Mouse (Mus musculus) embryo, embryonic 11.5 days (tissue): ENCODE results near the gene Akna.

Experiments used
- DNase-seq: peaks from one replicate; pipeline ENCODE4 v3.0.0-alpha.2; 2012; ENCODE audit warnings: low read depth, low spot score

Akna gene

GRCm38 (mm10) chr4:63384262-63384661 lies 18.9 kb downstream of the Akna start:
- DNase-seq: no peak

GRCm38 (mm10) chr4:63383474-63383873 lies 19.7 kb downstream of the Akna start:
- no peak for DNase-seq

DNA sequence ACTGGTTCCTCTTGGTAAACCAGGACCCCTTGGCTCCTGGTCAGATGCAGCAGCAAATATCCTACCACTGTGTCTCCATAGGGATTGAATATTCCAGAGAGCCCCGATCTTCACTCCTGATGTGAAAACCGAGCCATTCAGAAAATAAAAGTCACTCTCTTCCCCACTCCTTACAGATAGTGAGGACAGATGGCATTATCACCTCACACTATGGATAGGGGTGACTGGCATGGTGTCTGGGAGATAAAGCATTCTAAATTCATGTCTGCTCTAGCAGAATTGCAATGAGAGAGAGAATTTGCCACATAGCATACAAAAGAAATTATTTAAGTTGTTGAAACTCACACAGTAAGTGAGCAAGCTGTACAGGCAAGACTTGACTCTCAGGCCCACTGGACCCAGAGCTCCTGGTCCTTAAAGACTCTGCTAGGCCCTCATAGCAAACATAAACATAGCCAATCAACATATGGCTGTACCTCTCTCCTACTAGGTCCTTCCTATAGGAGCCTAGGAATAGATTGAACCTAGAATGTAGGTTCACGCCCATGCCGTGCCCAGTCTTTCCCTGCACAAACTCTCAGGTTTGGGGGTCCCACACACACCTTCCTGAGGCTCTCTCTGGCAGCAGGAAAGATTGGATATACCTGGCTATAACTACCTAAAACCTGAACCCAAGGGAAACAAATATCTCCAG lies 20.3 kb downstream of the Akna start:
- no peak for DNase-seq

GRCm38 (mm10) chr4:63377483-63377882 lies 25.7 kb downstream of the Akna start:
- no peak for DNase-seq

DNA sequence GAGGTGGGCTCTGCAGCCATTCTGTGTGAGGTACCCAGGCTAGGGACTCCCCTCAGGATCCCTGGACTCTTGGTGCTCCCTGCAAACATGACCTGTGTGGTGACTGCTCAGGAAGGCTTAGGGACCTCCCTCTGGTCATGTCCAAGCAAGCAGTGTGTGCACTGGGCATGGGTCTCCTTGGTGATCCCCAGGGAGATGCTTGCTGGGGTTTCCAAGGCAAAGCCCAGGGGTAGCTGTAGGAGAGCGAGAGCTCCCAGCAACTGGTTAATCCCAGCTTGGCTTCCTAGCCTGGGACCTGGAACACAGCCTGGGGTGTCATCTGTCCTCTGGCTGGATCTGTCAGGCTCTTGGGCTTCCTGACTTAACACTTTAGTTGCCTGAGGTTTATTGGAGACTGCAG lies 27.8 kb downstream of the Akna start:
- no peak for DNase-seq

DNA sequence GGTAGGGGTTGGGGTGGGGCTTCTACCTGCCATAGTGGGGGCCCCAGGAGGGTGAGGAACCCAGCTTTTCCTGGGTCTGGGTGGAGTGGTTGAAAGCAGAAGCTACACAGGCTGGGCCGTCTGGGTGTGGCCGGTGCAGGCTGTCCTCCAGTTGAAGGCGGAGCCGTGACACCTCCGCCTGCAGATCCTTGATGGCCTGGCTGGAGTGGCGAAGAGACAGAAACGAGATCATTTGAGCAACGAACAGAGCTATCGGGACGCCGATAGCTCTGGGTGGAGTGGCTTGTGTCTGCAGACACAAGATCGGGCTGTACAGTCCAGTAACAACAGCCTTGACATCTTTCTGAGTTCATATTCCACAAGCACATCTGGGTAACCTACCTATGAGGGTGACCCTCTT lies 28.8 kb downstream of the Akna start:
- DNase-seq: no peak

DNA sequence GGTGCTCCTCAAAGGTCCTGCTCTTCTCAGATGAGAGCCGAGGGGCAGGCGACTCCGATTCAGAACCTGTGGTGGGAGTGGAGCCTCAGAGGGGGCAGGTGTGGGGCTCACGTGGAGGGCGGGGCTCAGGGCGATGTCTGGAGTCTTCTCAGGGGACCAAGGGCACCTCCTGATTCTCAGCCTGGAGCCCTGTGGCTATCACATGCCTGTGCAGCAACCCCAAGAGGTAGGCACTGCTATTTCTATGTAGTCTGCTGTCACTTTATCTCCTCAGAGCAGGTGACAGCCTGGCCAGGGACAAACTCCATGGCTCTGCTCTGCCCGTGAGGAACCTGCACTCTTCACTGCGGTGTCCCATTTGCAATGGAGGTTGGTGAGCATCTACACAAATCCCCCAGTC lies 29.8 kb downstream of the Akna start:
- DNase-seq: no peak

GRCm38 (mm10) chr4:63371890-63372289 lies 31.3 kb downstream of the Akna start:
- DNase-seq: no peak

GRCm38 (mm10) chr4:63370897-63371296 lies 32.3 kb downstream of the Akna start:
- DNase-seq: no peak

DNA sequence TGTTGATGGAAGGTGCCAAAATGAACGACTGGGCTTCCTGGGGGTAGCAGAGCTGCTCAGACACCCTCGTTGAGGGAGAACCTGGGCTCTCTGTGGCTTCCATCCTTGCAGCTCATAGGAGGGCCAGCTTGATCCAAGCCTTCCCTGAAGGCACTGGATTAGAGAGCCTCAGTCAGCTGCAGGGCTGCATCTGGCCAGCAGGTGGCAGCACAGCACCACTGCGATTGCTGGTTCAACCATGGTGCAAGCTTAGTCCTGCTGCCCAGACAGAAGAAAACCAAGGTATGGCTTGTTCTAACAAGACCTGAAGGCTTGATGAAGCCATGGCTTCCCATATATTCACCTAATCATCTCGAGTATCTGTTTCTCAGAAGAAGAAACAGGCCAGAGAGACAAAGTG lies 34.6 kb downstream of the Akna start:
- DNase-seq: peak; percentile 62

- no peak for DNase-seq
Measured at GRCm38 (mm10) chr4:63362150-63362549, 41.0 kb downstream of the Akna start, which contains the start of gene Orm2. TSS of gene Orm2 (plus strand) at chr4:63362449.

- no peak for DNase-seq
Measured at GRCm38 (mm10) chr4:63359861-63360260, 43.3 kb downstream of the Akna start.

GRCm38 (mm10) chr4:63356981-63357570 lies 46.1 kb downstream of the Akna start:
- no peak for DNase-seq

GRCm38 (mm10) chr4:63355877-63356665 lies 47.1 kb downstream of the Akna start, which contains the start of gene Orm3:
TSS of gene Orm3 (plus strand) at chr4:63356162.
- no peak for DNase-seq

DNA sequence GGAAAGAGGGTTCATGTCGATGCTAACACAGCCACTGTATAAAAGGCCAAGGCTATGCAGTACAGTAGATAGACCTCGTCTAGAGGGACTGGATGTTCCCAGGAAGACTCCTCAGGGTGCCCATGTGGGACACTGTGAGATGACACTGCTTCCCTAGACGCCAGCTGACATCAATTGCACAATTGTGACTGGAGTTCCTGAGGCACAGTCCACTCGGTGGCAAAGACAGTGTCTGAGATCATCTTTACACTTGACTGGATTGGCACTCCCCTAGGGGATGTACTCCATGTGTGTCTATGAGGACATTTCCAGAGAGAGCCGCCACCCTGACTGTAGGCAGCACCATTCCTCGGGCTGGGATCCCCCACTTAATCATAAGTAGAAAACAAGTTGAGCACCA lies 54.6 kb downstream of the Akna start:
- no peak for DNase-seq

- no peak for DNase-seq
Measured at GRCm38 (mm10) chr4:63346659-63347058, 56.5 kb downstream of the Akna start.

DNA sequence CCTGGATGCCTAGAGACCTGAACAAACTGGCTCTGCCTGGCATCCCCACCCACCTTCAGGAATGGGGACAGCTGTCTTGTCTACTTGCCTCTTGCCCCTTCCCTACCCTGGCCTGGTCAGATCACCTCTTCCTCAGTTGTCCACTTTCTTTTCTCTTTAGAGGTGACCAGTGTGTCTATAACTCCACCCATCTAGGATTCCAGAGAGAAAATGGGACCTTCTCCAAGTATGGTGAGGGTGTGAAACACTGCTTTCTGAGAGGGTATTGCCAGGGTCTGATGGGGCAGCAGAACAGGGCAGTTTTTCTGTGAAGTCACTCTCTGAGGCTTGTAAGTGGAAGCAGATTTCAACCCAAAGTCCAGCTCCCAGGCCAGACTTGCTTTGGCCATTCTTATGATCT lies 57.9 kb downstream of the Akna start:
- no peak for DNase-seq

DNA sequence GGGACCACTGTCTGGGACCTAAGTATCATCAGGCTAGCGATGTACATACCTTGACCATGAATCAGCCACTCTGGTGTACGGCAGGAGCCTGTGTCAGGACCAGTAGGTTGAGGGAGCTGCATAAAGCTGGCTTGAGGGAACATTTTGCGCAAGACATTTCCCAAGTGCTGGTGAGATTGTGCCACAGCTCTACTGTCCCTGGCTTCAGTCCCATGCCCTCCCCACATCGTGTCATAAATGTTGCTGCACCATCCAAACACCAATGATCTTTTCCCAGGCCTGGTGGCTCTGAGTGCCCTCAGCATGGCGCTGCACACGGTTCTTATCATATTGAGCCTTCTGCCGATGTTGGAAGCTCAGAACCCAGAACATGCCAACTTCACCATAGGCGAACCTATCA lies 58.9 kb downstream of the Akna start, which contains the start of gene Orm1:
TSS of gene Orm1 (plus strand) at position 266 of the 400 bp plus-strand sequence.
- no peak for DNase-seq

DNA sequence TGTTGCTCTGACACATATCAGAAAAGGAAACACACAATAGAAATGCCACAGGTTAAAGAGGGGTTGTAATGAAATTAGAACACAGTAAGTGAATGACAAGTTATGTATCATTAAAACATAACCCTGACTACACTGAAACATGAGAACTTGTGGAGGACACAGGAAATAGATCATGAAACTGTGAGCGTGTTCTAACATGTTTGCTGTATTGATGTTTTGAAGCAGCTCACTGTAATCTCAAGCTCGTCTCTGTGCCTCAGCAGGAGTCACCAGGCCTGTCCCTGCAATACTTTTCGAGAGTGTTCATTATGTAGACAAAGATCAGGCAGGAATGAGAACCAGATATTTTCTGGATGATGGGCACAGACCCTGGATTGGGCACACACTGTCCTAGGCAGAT lies 59.5 kb downstream of the Akna start:
- no peak for DNase-seq

DNA sequence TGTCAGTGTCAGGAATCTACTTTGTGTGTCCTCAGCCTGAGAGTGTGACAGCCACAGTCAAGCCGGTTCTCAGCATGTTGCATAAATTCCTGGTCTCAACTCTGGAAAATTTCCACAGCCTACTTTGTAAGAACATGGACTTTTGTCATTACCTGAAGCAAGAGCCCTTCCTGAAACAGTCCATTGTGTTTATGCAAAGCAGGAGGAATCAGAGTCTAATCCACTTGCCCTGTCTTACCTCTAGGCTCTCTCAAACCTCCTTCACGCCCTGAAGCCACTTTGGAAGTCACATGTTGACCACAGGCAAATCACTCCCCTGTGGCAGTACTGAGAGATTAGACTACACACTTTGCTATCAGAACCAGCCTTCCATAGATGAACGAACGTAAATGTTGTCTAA lies 60.7 kb downstream of the Akna start:
- no peak for DNase-seq

- no peak for DNase-seq
Measured at GRCm38 (mm10) chr4:63338414-63339076, 64.6 kb downstream of the Akna start.

DNA sequence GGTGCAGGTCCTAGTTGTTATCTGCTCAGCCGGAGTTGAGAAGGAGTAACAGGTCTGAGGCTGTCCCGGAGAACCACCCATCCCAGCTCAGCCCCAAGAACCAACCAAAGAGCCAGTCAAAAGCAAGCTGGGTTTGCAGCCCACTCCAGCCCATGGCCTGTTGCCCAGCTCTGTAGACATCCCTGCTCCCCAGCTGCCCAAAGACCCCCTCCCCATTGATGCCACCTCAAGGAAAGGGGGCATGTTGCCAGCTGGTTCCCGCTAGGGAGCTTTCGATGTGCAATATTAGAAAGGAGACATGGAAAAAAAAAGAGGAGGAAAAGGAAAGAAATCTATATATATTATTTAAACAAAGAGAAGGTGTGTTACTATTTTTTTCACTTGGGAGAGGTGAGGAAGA lies 69.8 kb downstream of the Akna start:
- DNase-seq: no peak
